Mouse (Mus musculus): ENCODE data around the gene Kcna2. TPM values are rescaled to one million over a fixed set of nuclear protein-coding genes. Genes with fewer than 3 reads are reported as not detected.
A peak's percentile ranks its signal among the peaks of the same experiment; 100 is the strongest.

Gene Kcna2
- polyA plus RNA-seq, 1 experiment from 2014 or later, result 1.7 TPM

DNA sequence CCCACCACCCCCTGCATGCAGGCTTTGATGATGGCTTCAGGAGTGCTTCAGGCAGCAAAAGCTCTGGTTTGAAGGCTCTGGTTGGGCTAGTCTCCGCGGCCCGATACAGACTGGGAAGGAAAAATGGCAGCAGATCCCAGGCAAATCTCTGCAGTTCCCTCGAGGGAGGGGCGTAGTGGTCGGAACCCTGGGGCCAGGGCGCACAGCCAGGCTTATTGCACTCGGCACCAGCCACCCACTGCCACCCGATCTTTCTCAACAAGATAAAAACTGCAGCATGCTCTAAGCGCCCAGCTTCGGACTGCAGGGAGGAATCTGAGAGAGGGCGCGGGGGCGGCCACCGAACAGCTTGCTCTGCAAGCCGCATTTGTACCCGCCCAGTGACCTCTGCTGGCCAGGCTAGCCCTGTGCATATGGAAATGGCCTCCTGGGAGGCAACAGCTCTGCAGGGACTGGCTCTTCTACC lies 58.9 kb downstream of the Kcna2 start:
- no peaks in the 10 kb centered on the region for H3K36me3 ChIP-seq
- H3K9me3 ChIP-seq, result no peaks in the 10 kb centered on the region
- peaks cover 6% of the 10 kb centered on the region for H3K4me1 ChIP-seq (replicated peaks)
- no peak overlapping the region for H3K27ac ChIP-seq (replicated peaks)
- peak overlapping the region; percentile 23 for H3K4me3 ChIP-seq
- H3K4me2 ChIP-seq, result peak overlapping the region; percentile 53
- H3K27me3 ChIP-seq, result no peaks in the 10 kb centered on the region; the same call in 1 of the 2 replicates
- ATAC-seq (ENCODE audit: low FRiP score, low read depth), result peak; percentile 62; the same call in 1 of the 2 replicates
- H3K9ac ChIP-seq, result peak overlapping the region; percentile 37
- WGBS, result 1% methylated on average over 17 of the region's 17 CpGs

DNA sequence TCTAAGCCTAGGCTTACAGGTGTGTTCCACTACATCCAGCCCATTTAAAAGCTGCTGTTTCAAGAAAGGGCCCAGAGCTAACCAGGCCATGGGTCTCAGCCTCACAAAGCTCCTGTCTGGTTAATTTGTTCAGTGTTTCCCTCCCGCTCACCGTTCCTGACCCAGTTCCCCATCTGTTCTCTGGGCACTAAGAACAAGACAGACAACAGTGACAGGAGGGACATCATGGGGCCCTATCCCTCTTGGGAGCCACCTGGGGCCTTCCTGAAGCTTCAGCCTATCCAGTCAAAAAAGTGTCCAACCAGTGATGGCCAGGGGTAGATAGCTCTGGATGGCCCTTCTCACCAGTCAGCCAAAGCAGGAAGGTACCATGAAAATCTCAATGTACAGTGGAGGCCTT lies 61.8 kb downstream of the Kcna2 start:
- H3K4me2 ChIP-seq, result no peak overlapping the region
- H3K27me3 ChIP-seq, result no peaks in the 10 kb centered on the region; the same call in 1 of the 2 replicates
- WGBS, result 73% methylated on average over 2 of the region's 2 CpGs

More for the DNA sequence above, 61.8 kb downstream of the Kcna2 start:
- no peak for ATAC-seq (ENCODE audit: low FRiP score, low read depth)
- Histone ChIP-seq H3K9me3 (no peaks in the 10 kb centered on the region), H3K4me3 (no peak overlapping the region), H3K36me3 (no peaks in the 10 kb centered on the region), H3K27ac (replicated peaks) (no peak overlapping the region), H3K4me1 (replicated peaks) (peaks cover 6% of the 10 kb centered on the region), H3K9ac (no peak overlapping the region)

Other genes starting within 250 kb of the Kcna2 start
- 11.6 and 12.0 TPM in 2 replicates for gene Kcna3, start 65.0 kb upstream of the Kcna2 start, polyA plus RNA-seq (2015; fragmentation: Nextera tagmentation; extraction: Ambion mirVana)
- gene Kcna10, start 81.9 kb downstream of the Kcna2 start, polyA plus RNA-seq (2015; fragmentation: Nextera tagmentation; extraction: Ambion mirVana), result not detected in 2 replicates
- 4.5 TPM in 1 of 2 replicates, not detected in the other for gene Cym, start 120.6 kb downstream of the Kcna2 start, polyA plus RNA-seq (2015; fragmentation: Nextera tagmentation; extraction: Ambion mirVana)
- gene A630076J17Rik, start 129.5 kb downstream of the Kcna2 start, polyA plus RNA-seq (2015; fragmentation: Nextera tagmentation; extraction: Ambion mirVana), result 0.12 and 0.40 TPM in 2 replicates
- not detected in 2 replicates for gene Prok1, start 138.6 kb downstream of the Kcna2 start, polyA plus RNA-seq (2015; fragmentation: Nextera tagmentation; extraction: Ambion mirVana)
- 176 and 186 TPM in 2 replicates for gene Lamtor5, start 177.7 kb downstream of the Kcna2 start, polyA plus RNA-seq (2015; fragmentation: Nextera tagmentation; extraction: Ambion mirVana)
- gene Slc16a4, start 190.1 kb downstream of the Kcna2 start, polyA plus RNA-seq (2015; fragmentation: Nextera tagmentation; extraction: Ambion mirVana), result 2.5 and 2.6 TPM in 2 replicates
- 6.9 and 7.5 TPM in 2 replicates for gene Rbm15, start 232.5 kb downstream of the Kcna2 start, polyA plus RNA-seq (2015; fragmentation: Nextera tagmentation; extraction: Ambion mirVana)